Mouse (Mus musculus): ENCODE results near the gene Ssu72.
"Not testable (repeated sequence)": the region's sequence is repeated elsewhere in the genome, so short reads cannot be mapped to it uniquely, and the experiment has no call there.

The Ssu72 gene

DNA sequence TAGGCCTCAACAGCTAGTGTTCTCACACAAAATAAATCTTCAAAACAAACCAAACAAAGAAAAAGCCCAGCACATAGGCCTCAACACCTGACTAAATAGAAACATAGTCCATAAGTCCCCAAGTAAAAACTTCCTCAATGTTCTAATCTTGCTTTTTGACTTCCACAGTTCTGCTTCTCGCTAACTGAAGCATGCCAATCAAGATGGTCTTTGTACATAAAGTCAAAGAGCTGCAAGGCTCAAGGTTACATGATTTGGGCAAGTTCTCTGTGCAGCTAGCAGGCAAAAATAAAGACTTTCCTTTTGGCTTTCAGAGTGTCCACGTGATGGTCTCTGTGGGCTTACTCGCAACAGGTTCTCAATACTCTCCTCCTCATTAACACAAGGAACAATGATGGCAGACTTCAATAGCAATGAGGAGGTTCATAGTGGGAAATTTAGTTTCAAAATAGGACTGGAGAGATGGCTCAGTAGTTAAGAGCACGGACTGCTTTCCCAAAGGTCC is 1.1 kb upstream of the Ssu72 start:
- DNase-seq (ENCODE audit: low spot score) = no peak

DNA sequence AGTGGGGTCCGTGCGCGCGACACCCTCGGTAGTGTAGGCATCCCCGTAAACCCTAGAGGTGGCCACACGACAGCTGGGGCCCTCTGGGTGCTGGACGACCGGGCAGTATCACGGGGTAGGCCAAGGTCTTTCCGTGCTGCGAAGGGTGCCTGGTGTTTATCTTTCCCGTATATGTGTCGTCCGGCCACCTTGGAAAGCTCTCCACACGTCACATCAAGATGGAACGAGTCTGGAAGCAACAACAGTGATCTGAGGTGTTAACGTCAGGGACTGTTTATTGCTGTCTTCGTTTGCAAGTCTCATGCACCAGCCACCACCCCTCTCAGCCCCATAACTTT is 961 bp downstream of the Ssu72 start:
- no peak for DNase-seq (ENCODE audit: low spot score)

DNA sequence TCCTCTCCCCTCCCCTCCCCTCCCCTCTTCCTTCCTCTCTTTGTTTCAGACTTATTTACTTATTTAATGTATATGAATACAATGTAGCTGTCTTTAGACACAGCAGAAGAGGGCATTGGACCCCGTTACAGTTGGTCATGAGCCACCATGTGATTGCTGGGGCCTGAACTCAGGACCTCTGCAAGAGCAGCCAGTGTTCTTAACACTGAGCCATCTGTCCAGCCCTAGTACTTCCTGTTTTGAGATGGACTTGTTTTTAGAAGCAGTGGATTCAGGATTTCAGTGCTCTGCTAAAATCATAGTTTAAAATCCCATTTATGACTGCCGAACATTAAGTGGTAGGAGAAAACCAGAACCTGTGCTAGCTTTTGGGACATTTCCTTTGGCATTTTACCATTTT is 4.0 kb downstream of the Ssu72 start:
- no peak for DNase-seq (ENCODE audit: low spot score)

DNA sequence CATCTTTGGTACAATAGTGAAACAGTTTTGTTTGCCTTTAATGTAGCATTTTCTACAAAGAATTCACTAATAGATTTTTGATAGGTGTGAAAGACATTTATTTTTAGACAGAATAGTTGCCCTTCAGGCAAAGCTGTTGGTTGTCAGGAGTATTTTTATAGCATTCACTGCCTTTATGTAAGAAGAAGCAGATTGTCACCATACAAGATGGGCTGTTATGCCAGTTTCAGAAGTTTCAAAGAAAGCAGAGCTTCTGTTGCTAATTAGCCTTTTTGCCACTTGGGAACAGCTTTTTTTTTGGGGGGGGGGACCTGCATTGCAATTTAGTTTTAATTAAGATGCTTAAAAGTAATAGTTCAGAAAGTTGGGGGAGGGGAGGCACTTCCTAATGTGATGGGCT is 4.4 kb downstream of the Ssu72 start:
- no peak for DNase-seq (ENCODE audit: low spot score)

DNA sequence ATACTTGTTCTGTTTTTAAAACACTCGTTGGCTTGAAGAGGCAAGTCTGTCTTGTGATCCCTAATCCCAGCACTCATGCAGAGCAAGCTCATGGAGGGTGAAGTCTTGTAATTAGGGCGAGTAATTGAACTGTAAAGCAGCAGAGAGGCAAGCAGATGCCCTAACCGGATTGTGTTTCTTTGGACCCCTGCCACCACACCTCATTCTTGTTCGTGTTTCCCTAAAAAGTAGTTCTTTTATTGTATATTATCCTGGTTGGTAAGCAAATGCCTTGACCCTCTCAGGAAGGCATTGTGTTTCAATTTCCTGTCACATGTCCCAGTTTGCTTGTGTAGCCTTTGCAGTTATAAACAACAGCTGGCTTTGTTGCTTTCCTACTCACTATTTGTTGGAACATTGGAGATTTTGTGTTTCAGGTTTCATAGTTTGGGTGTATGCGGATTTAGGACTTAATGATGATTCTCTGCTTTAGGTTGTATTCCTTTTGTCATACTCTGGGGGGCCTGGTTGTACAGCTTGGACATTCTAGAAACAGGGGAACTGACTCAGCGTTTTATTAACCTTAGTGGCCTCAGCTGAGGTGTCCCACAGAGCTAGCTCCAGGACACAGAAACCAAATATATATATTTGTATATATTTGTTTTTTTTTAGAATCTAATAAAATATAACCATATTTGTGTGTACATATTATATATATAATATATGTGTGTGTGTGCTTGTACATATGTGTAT is 6.1 kb downstream of the Ssu72 start:
- no peak for DNase-seq (ENCODE audit: low spot score)

DNA sequence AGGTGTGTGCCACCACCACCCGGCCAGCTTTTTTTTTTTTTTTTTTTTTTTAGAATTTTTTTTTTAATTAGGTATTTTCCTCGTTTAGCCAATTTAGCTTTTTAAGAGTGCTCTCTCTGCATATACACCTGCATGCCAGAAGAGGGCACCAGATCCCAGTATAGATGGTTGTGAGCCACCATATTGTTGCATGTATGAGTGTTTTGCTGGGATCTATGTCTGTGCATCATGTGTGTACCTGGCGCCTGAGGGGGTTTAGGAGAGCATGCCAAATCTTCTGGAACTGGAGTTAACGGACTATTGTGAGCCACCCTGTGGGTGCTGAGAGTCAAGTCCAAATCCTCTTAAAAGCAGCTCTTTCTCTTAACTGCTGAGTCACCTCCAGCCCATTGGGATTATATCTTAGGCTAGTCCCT is 17.1 kb downstream of the Ssu72 start:
- peak; percentile 29 for DNase-seq (ENCODE audit: low spot score)

DNA sequence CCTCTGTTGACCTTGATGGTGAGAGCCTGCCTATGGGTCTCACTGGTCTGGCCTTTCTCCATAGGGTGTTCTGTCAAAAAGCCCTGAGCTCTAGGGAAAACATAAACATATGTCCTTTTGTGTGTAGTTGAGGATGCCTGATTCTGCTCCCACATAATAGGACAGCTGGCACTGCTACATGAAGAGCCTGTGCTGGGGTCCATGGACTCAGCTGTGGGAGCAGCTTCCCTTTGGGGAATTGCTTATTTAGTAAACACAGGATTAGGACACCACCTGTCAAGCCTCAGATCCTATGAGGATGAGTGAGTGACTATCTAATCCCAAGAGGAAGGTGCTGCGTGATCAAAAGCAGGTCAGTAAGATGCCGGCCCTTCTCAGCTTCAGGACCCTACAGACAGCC is 23.4 kb downstream of the Ssu72 start:
- no peak for DNase-seq (ENCODE audit: low spot score)

DNA sequence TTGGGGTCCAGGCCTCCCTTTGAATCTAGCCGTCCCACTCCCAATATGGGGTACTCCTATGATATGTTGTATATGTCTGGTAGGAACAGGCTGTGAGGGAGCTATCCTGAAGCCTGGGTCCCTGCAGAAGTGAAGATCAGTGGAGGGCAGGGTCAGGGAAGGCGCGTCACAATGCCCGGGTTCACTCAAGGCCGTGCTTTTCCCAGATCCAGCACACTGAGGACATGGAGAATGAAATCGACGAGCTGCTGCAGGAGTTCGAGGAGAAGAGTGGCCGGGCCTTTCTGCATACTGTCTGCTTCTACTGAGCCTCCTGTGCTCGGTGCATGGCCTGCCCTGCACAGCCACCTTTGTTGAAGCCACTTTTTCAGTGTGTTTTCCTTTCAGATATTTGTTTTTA is 28.7 kb downstream of the Ssu72 start:
- no peak for DNase-seq (ENCODE audit: low spot score)

DNA sequence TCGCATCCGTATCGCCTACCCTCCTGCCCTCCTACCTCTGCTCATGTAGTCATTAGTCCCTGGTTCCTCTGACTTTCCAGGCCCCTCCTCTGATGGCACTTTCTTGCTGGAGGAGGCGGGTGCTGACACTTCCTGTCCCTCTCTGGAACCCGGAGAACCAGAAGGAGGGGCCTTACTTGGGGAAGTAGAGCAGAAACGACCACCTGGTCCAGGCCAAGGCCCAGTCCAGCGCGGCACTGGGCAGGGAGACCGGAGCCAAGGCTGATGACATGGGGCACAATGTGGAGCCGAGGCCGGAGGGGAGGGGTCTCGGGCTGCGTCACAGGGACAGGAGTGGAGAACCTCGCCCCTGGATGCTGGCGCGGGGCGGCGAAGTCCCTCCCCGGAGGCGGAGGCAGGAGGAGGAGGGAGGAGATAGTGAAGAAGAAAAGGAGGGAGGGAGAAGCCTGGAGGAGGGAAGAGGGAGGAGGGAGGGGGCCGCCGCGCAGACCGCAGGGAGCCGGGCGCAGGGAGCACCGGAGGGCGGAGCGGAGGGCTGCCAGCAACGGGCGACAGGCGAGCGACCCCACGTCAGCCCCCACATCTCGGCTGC is 29.8 kb downstream of the Ssu72 start, which contains the start of gene Tmem240:
Gene Tmem240 (plus strand): TSS at position 451 of the 592 bp plus-strand sequence.
- peak; percentile 91 for DNase-seq (ENCODE audit: low spot score)

DNA sequence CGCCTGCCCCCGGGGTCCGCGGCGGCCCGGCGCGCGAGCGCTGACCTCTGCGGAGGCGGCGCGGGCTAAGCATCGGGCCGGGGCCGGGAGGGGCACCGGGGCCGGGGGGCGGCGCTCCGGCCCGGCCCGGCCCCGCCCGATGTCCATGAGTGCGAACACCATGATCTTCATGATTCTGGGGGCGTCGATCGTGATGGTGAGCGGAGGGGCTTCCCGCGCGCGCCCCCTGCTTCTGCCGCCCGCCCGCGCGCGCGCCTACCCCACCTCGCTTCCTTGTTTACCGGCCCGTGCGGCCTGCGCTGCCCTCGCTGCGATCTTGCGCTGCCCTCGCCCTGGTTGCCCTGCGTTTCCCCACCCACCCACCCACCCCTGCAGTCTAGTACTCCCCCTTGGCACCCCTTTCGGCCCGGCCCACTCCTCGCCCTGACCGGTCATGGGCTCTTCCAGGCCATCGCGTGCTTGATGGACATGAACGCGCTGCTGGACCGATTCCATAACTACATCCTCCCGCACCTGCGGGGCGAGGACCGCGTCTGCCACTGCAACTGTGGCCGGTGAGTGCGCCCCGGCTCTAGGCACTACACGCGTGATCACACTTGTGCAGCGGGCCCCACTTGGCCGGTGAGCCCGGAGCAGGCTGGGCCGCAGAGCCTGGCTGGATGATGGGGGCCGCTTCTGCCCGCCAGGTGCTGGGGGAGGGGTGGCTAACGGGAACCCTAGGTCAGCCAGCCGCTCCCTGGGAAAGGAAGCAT is 30.5 kb downstream of the Ssu72 start:
- DNase-seq (ENCODE audit: low spot score) = peak; percentile 12

DNA sequence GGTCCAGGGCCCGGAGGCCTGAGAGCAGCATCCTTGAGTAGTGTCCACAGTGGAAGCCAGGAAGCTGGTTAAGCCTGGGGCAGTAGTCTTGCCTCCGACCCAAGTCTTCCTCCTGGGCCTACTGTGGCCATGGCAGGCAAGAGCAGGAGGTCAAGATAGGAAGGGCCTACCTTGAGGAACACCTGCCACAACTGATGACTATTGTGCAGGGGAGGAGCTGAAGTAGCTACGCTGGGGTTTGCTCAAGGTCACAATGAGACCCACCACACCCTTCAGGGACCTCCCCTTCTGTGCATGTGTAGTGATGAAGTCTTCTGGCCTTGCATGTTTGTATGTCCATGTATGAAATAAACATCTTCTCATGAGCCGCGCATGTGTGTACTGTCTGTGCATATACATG is 31.2 kb downstream of the Ssu72 start:
- no peak for DNase-seq (ENCODE audit: low spot score)

DNA sequence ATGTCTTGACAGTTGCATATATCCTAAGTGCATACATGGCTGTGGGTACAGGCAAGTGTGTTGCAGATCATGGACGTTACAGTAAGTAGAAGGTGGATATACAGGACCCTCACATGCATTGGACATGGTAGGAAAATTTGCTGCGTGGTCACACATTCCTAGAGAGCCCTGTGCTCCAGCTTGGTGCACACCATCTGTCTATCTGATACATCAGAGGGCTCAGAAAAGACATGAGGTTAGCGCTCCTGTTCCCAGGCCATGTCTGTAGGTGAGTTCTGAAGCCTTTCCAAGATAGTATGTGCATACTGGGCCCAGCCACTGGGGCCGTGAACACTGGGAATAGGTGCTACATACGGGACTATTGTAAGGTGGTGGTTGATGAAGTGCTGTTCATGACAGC is 31.8 kb downstream of the Ssu72 start:
- no peak for DNase-seq (ENCODE audit: low spot score)

DNA sequence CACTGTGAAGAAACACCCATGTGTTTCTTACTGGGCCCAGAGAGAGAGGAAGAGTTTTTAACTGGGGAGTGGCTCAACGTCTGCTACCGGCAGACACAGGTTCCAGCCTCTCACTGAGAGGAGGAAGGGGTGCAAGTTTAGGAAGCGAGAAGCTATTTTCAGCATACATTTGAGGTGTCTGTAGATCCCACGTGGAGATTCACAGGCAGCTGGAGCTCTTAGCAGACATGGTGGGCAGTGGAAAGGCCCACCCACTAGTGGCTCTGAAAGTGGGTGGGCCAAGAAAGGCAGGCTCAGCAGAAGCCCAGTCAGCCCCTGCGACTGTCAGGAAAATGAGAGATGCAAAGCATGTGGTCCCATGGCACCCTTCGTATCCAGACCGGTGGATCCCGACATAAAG is 33.7 kb downstream of the Ssu72 start:
- no peak for DNase-seq (ENCODE audit: low spot score)

DNA sequence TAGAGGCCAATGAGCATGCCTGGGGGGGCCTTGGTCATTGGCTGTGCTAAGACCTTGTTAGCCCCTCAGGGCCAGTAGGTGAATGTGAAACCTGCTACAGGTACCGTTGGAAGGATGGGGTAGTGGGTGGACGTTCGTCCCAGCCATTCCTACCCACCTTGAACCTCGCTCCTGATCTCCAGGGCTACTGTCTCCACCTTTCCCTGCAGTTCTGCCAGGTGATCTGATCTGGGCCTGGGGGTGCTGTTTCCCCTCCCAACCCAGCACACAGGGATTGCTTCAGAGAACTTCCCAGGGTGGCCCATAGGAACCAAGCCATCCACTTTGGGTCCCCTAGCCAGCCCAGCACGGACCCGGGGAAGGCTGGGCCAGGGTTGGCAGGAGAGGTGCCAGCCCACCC is 34.6 kb downstream of the Ssu72 start:
- no peak for DNase-seq (ENCODE audit: low spot score)

DNA sequence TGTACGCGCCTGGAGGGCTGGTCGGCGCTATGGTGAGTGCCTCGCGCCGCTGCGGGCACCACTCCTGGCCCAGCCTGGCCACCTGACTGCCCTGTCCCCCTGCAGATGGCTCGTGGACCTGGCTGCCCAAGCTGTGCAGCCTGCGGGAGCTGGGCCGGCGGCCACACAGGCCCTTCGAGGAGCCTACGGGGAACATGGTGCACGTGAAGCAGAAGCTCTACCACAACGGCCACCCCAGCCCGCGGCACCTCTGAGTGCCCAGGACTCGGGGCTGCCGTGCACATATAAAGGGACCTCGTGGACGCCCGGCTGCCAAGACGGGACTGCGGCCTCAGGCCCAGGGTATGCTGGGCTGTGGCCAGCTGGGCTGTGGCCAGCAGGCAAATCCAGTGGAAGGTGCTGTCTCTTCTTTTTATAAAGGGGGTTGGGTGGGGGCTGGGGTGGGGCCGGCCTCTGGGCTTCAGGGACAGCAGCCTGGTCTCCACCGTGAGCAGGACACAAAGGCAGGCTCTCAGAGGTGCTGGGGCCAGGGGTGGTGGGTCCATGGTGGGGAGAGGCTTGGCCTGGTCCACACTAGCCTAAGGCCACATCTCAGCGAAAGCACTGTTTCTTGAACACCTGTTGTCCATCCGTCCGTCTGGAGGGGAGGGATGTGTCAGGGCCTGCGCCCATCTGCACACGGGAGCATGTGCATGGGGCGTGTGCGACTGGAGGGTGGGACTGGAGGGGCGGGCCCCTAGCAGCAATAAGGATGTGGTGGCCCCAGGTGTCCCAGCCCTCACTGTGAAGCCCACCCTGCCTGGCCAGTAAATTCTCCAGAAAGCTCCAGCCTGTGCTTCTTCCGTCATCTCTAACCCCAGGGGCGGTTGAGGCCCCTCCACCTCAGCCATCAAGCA is 35.4 kb downstream of the Ssu72 start:
- DNase-seq (ENCODE audit: low spot score) = no peak

DNA sequence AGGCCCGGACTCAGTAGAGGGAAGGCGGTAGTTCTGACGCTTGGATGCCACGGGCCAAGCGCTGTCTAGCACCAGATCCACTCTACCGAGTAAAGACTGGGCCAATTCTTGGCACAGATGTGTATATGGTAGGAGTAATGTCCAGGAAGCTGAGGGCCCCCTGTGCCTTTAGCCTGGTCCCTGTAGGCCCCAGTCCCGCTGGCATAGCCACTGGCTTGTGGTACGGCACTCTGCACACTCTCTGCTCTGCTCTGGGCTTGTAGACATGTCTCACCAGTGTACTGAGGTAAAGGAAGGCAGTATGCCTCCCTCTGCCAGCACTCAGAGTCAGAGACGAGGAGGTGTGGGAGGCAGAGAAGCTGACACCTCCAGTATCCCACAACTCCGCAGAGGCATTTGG is 36.1 kb downstream of the Ssu72 start:
- DNase-seq (ENCODE audit: low spot score) = not testable (repeated sequence)

DNA sequence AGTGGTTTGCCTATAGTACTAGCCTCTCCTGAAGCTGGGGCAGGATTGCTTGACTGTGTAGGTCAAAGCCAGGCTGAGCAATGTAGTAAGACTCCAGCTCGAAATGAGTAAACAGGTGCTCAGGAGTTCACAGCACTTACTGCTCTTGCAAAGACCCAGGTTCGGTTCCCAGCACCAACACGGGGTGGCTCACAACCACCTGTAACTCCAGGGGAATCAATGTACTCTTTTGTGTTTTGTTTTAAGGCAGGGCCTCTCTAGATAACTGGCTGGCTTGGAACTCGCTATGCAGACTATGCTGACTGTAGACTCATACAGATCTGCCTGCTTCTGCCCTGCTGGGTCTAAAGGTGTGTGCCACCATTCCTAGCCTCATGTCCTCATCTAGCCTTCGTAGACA is 38.1 kb downstream of the Ssu72 start:
- no peak for DNase-seq (ENCODE audit: low spot score)

DNA sequence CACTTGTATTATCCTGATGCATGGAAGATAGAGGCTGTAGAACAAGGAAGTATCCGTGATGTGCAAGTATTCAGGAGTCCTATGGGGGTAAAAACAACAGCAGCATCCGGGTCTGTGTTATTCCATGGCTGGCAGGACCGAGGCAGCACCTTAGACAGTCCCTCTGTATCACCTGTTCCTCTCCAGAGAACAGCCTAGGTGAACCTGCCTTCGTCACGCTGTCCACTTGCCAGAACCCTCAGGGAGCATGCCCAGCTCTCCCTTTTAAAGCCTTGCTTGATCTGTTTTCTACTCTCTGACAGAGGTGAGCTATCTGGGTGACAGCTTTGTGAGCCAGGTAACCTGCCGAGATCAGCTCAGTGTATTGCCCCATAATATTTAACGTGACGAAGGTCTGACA is 39.9 kb downstream of the Ssu72 start:
- no peak for DNase-seq (ENCODE audit: low spot score)

DNA sequence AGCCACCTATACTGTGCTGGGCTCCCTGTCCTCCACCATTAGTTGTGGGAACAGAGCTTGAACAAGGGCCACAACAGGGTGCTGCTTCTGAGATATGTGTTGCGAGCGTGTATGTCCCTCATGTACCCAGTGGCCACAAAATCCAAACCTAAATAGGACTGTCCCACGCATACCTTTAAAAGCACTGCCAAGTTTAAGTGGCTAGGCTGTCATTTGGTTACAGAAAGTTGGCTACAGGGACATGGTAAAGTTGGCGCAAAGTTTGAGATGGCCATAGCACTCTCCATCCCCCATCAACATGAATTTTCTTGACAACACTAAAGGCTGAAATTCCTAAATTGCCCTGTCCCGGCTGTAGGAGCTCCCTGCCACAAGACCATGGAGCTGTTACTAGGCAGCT is 40.5 kb downstream of the Ssu72 start:
- DNase-seq (ENCODE audit: low spot score) = no peak

DNA sequence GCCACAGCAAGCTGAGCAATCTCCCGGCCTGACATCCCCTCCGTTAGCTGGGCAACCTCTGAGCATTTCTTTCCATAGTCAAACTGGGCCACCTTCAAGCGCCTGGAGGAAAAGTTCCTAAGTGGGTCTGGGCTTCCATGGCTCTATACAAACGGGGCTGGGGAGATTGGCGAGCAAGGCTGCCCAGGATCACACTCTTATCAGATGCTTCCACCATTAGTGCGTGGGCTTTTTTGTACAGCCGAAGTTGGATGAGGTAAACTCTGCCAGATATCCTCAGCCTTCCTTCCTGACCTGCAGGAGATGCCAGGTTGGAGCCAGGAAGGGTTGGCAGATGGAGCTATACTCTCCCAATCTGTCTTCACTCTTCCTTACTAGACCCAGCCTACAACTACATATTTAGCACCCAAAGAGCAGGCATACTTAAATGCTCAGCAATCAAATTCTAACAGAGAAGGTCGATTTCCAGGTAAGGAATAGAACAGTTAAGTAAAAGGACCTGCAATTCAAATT is 41.5 kb downstream of the Ssu72 start:
- DNase-seq (ENCODE audit: low spot score) = no peak

DNA sequence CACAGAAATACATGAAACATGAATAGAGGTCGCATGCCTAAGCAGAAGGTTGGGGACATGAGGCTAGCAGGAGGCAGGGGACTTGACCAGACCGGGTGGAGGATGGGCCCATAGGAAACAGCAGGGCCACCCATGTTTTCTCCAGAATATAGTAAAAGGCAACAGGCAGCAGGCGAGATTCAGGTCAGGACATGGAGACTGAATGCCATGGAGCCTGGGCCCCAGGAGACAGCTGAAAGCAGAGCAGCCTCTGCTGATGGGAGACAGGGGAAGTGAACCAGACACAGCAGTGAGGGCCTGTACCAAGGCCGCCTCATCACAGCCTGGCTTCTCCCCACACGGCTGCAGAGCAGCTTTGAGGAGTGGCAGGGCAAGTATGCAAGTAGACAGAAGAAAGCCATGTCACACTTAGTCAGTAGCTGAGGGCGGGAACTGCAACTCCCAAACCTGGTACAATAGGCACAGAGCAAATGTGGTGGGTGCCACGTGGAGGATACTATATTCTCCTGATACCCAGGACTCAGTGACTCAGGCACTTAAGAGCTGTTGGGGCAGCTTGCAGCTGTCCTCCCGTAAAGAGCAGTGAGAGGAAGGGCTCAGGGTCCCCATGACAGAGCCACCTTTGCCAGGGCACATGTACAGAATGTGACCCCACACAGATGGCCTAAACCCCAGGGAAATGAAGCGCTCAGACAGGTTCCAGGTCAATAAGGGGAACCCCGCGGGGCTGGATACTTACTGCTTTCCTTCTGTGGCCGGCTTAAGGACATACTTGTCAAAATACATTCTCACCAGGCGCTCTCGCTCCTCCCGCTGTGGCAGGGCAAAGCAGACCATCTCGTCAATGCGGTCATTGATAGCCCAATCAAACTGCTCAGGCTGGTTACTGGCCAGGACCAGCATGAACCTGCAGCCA is 42.2 kb downstream of the Ssu72 start:
- no peak for DNase-seq (ENCODE audit: low spot score)

Data from lung, postnatal 25 days (tissue).